Mouse (Mus musculus): ENCODE measurements at regions not wholly inside any gene's neighbourhood (a gene's known extent, or its start where the extent isn't known, plus 50 kb on each side); places are given as distances from the start of the nearest gene placed in this dataset.

DNA sequence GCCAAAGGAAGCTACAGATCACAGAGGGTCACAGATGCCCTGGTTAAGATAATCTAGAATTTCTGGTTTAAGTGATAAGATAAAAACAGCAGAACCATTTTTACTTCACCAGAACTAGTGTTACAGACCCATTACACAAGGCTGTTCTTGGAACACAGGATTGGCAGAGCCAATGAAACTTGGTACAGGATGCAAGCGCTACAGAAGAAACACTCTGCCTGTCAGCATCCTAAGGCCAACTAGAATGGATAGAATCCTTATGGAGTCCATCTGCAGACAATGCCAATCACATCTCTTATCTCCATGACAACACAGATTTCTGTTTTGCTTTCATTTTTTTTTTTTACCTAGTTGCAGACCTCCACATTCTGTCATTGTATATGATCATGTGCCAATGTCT is 759.4 kb upstream of the Stxbp6 start:
- Histone ChIP-seq H3K9me3 (no peaks in the 10 kb centered on the region), H3K36me3 (replicated peaks) (no peaks in the 10 kb centered on the region), H3K4me3 (no peak overlapping the region), H3K4me1 (peaks cover 20% of the 10 kb centered on the region), H3K27me3 (replicated peaks) (no peaks in the 10 kb centered on the region), H3K9ac (no peak overlapping the region), H3K4me2 (no peak overlapping the region), H3K27ac (peak overlapping the region; percentile 71)
- peak; percentile 28; the same call in 1 of the 2 replicates for ATAC-seq (replicated peaks)
- WGBS, result 84% methylated on average over 1 of the region's 1 CpGs

DNA sequence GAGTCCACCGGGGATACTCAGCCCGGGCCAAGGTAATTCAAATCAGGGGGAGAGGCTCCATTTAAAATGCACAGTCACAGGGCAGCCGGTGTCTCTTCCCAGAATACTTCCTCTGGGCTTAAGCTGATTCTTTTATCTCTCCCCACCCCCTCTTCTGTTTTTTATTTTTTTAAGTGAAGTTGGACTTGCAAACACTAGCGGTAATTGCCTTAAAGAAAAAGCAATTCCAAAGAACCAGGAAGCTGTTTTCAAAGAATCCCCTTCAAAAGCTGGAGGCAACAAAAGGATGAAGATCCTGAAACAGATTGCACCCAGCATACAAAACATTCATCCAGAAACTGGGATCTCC is 758.9 kb upstream of the Stxbp6 start:
- peaks cover 20% of the 10 kb centered on the region for H3K4me1 ChIP-seq
- no peak overlapping the region for H3K9ac ChIP-seq
- no peak overlapping the region for H3K4me3 ChIP-seq
- no peaks in the 10 kb centered on the region for H3K36me3 ChIP-seq (replicated peaks)
- peak overlapping the region; percentile 17; the same call in 1 of the 2 replicates for H3K4me2 ChIP-seq
- H3K27me3 ChIP-seq (replicated peaks), result no peaks in the 10 kb centered on the region
- H3K9me3 ChIP-seq, result no peaks in the 10 kb centered on the region
- peak overlapping the region; percentile 71 for H3K27ac ChIP-seq
- ATAC-seq (replicated peaks), result peak; percentile 92
- 2% methylated on average over 4 of the region's 4 CpGs for WGBS

DNA sequence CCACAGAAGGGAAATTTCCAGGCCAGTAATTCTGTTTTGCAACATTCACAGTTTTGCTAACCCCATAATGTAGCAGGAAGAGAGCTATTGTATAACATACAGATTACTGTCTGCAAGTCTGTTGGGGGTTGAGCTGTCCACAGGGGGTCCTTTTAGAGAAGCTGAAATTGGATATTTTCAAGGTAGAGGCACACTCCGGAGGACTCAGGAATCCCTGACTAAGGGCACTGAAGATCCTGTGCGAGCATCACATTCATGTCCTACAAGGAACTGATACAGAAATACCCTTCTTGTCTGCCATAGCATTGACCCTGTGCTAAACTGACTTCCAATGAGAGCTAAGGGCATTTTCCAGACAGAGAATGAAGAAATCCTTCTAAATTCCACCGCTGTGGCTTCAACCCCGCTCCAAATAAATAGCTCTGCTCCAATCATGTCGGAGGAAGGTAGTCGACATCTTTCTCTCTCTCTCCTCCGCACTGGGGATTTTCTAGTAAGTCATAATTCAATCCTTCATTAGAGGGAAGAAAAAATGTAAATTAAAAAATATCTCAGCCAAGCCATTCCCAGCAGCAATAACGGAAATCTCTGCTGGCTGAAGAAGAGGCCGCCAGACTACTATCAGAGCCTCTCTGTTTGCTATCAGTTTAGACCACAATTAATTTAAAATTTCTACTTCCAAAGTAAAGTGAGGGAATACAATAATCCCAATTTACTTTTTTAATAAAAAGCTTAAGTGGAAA is 758.3 kb upstream of the Stxbp6 start:
- ATAC-seq (replicated peaks), result peak; percentile 63; the same call in 1 of the 2 replicates
- WGBS, result 17% methylated on average over 9 of the region's 9 CpGs
- peaks cover 20% of the 10 kb centered on the region for H3K4me1 ChIP-seq

DNA sequence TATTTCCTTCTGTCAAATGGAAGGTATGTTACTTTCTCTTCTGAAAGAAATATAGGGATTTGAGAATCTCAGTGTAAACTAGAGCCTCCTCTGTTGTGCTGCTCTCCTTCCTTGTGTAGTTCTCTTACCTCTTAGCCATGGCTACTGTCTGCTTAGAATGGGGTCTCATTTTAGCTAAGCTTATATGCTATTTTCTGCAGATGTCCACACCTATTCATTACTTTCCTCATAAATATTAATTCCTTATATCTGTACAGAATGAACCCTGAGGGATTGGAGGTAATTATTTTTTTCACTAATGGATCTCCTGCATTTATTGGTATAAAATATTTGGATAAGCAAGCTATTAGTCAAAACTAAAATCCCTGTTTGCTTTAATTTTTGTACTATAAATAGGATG is 750.4 kb upstream of the Stxbp6 start:
- no peak overlapping the region for H3K9ac ChIP-seq
- no peaks in the 10 kb centered on the region for H3K4me1 ChIP-seq
- no peak overlapping the region for H3K4me3 ChIP-seq
- ATAC-seq (replicated peaks), result no peak
- no peaks in the 10 kb centered on the region for H3K27me3 ChIP-seq (replicated peaks)
- no peaks in the 10 kb centered on the region for H3K36me3 ChIP-seq (replicated peaks)
- H3K4me2 ChIP-seq, result no peak overlapping the region
- H3K9me3 ChIP-seq, result no peaks in the 10 kb centered on the region
- H3K27ac ChIP-seq, result no peak overlapping the region

More for the DNA sequence above, 758.3 kb upstream of the Stxbp6 start:
- no peak overlapping the region for H3K9ac ChIP-seq
- peak overlapping the region; percentile 71 for H3K27ac ChIP-seq
- H3K9me3 ChIP-seq, result no peaks in the 10 kb centered on the region
- H3K27me3 ChIP-seq (replicated peaks), result no peaks in the 10 kb centered on the region
- no peaks in the 10 kb centered on the region for H3K36me3 ChIP-seq (replicated peaks)
- H3K4me2 ChIP-seq, result peak overlapping the region; percentile 17; the same call in 1 of the 2 replicates
- H3K4me3 ChIP-seq, result no peak overlapping the region
